Mouse (Mus musculus) 416B (cell line): Measurements from ENCODE around the gene C87414.
"Not testable (repeated sequence)": the region's sequence is repeated elsewhere in the genome, so short reads cannot be mapped to it uniquely, and the experiment has no call there.

Experiments
- DNase-seq: peaks from one replicate; pipeline ENCODE4 v3.0.0; 2011; ENCODE audit warnings: low read depth

The C87414 gene

DNA sequence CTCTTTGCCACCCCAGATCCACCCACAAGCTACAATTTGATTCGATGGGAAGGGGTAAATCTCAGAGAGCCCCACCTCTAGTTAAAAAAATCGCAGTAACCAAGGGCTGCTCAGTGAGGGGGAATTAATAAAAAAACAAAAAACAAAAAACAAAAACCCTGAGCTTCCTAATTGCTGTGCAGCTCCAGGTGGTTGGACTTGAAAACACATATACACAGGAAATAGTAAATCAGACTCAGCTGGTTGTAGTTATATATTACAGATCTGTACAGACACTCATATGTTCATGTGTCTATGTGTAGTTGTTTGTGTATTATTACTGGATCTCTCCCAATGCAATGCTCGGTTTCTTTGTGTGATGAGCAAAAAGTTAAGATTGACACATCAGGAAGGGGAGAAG, at the start of gene C87414:
Gene C87414, minus strand, starts transcription at position 101 of the 400 bp plus-strand sequence.
- not testable (repeated sequence) for DNase-seq

DNA sequence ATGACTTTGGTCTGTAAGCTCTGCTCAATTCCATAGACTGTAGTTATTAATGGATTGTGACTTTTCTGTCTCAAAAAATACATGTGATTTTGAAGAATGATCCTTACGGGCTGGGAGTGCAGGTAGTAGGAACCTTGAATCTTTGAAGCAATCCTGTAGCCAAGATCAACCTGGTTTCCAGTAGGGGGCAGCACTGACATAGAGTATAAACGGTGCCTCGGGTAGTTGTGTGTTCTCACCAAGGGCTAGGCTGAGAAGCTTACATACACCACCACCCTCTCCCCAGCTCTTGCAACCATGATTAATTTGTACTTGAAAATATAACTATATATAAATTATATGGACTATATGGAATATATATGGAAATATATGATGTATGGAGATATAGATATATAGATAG, 13.3 kb upstream of the C87414 start:
- DNase-seq = peak; percentile 1
